Mouse (Mus musculus): ENCODE data around the gene Jam3.

- TF ChIP-seq POLR2A (IDR thresholded peaks at IDR 0.05; ENCODE audit: control insufficient read depth, extremely low read depth, insufficient read depth, low read length, poor library complexity) (no peak), CTCF (IDR thresholded peaks at IDR 0.05; ENCODE audit: borderline replicate concordance, control insufficient read depth, extremely low read depth, insufficient read depth, low read length, poor library complexity) (no peak)
Measured at GRCm38 (mm10) chr9:27146826-27147225, 8.4 kb downstream of the Jam3 start.
